Mouse (Mus musculus) heart, embryonic 10.5 days (tissue): ENCODE data around the gene Hrk. TPM values are rescaled to one million over a fixed set of nuclear protein-coding genes. Genes with fewer than 3 reads are reported as not detected.
A peak's percentile ranks its signal among the peaks of the same experiment; 100 is the strongest.

Experiments
- DNase-seq: peaks from one replicate; pipeline ENCODE4 v3.0.0-alpha.2; 2017; ENCODE audit warnings: low spot score
- H3K27ac ChIP-seq: fragments of 300-500 bp; sonication (generic); 2 replicates; pipeline ENCODE4 v1.5.1; 2016; ENCODE audit warnings: mild to moderate bottlenecking
- H3K27me3 ChIP-seq: fragments of 300-500 bp; sonication (generic); 2 replicates; pipeline ENCODE4 v1.6.1; 2016; ENCODE audit warnings: mild to moderate bottlenecking; ENCODE audit not compliant: poor library complexity, insufficient read depth, severe bottlenecking
- H3K36me3 ChIP-seq: fragments of 300-500 bp; sonication (generic); 2 replicates; pipeline ENCODE4 v1.6.1; 2016; ENCODE audit warnings: mild to moderate bottlenecking, moderate library complexity
- H3K4me1 ChIP-seq: fragments of 300-500 bp; sonication (generic); 2 replicates; pipeline ENCODE4 v1.6.1; 2016; ENCODE audit warnings: mild to moderate bottlenecking
- H3K4me3 ChIP-seq: fragments of 300-500 bp; sonication (generic); 2 replicates; pipeline ENCODE4 v1.5.1; 2016; ENCODE audit warnings: mild to moderate bottlenecking, moderate library complexity
- H3K9me3 ChIP-seq: fragments of 300-500 bp; sonication (generic); 2 replicates; pipeline ENCODE4 v1.6.1; 2016; ENCODE audit warnings: mild to moderate bottlenecking, moderate library complexity
- WGBS: fragments of 180-500 bp; shearing (Covaris S2); methylation state at CpG from one replicate; pipeline ENCODE4 v1.1.7; 2016; 5-methylcytosine and 5-hydroxymethylcytosine counted together
- polyA plus RNA-seq: library from polyadenylated mRNA; unstranded; fragments of >200 nt; fragmentation: Nextera tagmentation; extraction: Ambion mirVana; gene quantifications from 2 replicates; pipeline ENCODE4 v1.2.1, GENCODE M21; 2016

Gene Hrk
- polyA plus RNA-seq, 1 experiment from 2014 or later = not detected

DNA sequence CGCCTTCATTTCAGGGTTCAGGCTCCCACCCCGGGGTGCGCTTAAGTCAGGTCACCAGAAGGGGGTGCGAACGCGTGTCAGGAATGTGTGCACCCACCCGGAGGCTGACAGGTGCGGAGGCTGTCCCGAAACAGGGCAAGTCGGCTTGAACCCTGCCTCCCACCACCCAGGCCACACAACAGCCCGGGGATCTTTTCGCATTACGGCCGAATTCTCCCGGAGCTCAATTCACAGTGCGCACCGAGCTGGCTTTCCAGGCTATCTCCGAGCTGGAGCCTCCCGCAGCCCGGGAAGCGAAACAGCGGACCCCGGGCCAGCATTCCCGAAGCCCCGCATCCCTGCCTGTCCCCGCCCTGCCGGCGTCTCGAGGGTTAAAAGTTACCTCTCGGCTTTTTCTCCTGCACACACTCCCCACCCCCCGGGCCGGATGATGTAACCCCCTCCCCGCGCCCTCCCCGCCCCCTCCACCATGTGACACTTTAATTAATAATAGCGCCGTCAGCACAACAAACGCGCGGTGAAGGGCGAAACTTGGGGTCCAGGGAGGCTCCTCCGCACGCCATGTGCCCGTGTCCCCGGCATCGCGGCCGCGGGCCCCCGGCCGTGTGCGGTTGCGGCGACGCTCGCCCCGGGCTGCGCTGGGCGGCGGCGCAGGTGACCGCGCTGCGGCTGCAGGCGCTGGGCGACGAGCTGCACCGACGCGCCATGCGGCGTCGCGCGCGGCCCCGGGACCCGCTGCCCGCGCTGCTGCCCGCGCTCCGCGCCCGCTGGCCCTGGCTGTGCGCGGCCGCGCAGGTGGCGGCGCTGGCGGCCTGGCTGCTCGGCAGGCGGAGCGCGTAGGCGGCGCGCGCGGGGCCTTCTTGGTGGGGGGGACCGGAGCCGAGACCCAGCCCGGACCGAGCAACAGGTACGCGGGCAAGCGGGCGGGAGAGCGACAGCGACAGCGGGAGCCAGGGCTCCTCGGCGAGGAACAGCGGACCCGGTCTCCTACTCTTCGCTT is 5.1 kb downstream of the Hrk start:
- WGBS = 8% methylated on average over 117 of the region's 117 CpGs
- Histone ChIP-seq H3K4me1 (peaks cover 36% of the 10 kb centered on the region), H3K27ac (peak overlapping the region; percentile 38; the same call in 1 of the 2 replicates), H3K4me3 (peak overlapping the region; percentile 65), H3K9me3 (no peaks in the 10 kb centered on the region), H3K36me3 (no peaks in the 10 kb centered on the region), H3K27me3 (peaks cover 95% of the 10 kb centered on the region)
- DNase-seq = no peak

DNA sequence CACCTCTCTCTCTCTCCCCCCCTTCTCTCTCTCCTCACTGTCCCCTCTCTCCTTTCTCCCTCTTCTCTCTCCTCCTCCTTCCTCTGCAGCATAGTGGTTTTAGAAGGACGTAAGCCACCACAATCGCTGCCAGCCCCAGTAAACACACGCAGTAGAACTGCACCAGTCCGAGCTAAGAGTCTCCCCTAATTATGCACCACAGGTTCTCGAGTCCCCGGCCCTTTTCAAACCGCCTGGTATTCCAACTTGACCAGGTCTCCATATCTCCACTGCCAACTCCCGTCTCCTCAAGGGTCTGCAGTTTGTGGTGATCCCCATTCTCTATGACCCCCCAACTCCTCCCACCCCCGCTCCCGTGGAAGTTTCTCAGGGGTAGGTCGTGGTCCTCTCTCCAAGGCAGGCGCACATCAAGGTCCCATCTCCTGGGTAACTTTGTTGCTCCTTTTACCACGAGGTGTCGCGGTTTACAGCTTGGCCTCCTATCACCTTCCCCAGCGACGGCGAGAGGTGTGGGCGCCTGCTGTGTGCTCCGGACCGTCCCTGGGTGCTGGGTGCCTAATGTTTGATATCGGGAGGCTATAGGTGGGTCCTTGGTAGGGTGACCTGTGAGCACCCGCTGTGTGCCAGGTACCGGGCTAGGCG is 6.6 kb downstream of the Hrk start:
- peak overlapping the region; percentile 53 for H3K4me3 ChIP-seq
- peaks cover 95% of the 10 kb centered on the region for H3K27me3 ChIP-seq
- H3K4me1 ChIP-seq = peaks cover 40% of the 10 kb centered on the region
- H3K27ac ChIP-seq = no peak overlapping the region
- no peak for DNase-seq
- WGBS = 1% methylated on average over 25 of the region's 25 CpGs
- H3K9me3 ChIP-seq = no peaks in the 10 kb centered on the region
- H3K36me3 ChIP-seq = no peaks in the 10 kb centered on the region

DNA sequence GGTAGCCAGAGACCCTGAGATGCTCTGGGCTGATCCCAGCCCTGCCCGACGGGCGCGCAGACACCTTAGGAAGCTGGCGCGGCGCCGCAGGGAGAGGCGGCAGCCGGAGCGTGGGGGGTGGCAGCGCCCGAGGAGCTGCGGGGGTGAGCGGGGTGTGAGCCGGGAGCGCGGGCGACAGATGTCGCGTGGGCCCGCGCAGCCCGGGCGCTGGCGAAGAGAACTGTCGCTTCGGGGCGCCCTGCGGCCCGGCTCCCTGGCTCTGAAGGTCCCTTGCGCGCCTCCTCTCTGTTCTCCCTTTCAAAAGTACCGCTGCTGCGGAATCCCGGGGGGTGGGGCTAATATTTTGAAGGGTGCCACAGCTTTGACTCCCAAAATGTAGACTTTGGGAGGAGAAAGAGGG is 7.2 kb downstream of the Hrk start:
- no peak overlapping the region for H3K27ac ChIP-seq
- under 1% methylated on average over 36 of the region's 36 CpGs for WGBS

DNA sequence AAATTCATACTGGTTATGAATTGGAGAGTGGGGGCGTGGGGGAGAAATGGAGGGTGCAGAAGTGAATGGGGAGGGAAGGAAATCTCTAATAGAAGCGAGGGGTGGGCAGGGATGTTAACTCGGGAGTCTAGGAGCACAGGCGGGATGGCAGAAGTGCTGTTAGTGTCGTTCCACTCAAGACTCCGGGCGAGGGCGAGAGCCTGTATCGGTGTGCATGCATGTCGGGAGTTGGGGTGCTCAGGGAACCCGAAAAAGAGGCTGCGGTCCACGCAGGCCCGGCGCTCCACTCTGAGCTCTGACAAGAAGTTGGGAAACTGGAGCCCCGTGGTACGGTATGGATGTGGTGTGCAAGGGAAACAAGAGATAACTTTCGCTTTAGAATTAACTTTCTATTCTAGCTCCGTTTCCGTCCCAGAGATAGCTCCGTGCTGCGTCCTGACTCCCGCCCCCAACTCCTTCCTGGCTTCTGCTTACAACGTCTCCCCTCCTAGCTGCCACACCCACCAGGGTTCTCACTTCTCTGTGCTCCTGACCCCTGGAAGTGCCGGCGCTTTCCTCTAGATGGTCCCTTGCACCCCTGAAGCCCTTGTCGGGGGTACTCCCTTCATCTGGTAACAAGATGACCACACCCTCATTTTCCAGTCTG is 7.8 kb downstream of the Hrk start:
- H3K4me3 ChIP-seq = peak overlapping the region; percentile 53
- H3K36me3 ChIP-seq = no peaks in the 10 kb centered on the region
- 2% methylated on average over 27 of the region's 27 CpGs for WGBS
- DNase-seq = no peak
- H3K27ac ChIP-seq = no peak overlapping the region
- H3K27me3 ChIP-seq = peaks cover 83% of the 10 kb centered on the region
- H3K4me1 ChIP-seq = peaks cover 40% of the 10 kb centered on the region
- no peaks in the 10 kb centered on the region for H3K9me3 ChIP-seq

More for the DNA sequence above, 7.2 kb downstream of the Hrk start:
- H3K4me1 ChIP-seq = peaks cover 40% of the 10 kb centered on the region
- no peak for DNase-seq
- H3K36me3 ChIP-seq = no peaks in the 10 kb centered on the region
- H3K27me3 ChIP-seq = peaks cover 89% of the 10 kb centered on the region
- no peaks in the 10 kb centered on the region for H3K9me3 ChIP-seq
- H3K4me3 ChIP-seq = peak overlapping the region; percentile 53

DNA sequence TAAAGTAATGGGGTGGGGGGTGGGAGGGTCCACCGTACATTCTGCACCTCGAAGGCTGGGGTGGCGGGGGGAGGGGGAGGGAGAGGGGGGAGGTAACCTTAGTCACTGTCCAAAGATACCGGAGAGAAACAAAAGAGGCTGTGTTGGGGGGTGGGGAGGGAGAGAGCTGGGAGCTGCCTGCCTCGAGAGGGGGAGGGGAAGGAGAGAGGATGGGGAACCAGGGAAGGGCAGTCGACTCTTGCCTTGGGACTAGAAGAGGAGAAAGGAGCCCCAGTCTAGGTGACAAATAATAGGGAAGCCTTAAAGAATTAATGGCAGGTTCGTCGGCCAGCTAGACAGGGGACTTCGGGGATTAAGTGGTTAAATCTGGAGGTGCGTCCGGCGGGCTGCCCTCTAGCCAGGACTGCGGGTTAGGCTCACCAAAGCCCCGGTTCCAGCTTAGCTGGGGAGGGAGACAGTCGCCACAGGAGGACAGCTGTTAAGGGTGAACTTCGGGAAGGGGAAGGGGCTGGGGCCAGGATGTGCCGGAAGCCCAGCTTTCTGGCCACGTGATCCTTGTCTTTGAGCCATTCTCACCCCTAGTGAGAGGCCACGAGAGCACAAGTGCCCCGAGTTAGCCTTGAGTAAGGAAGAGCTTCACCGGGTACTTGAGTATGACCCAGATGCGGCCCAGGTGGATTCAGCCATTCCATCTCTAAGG is 10.0 kb downstream of the Hrk start:
- Histone ChIP-seq H3K27me3 (peaks cover 70% of the 10 kb centered on the region), H3K4me3 (peak overlapping the region; percentile 54), H3K36me3 (no peaks in the 10 kb centered on the region), H3K9me3 (no peaks in the 10 kb centered on the region), H3K27ac (peak overlapping the region; percentile 49; the same call in 1 of the 2 replicates), H3K4me1 (peaks cover 35% of the 10 kb centered on the region)
- 0% methylated on average over 22 of the region's 22 CpGs for WGBS
- no peak for DNase-seq

DNA sequence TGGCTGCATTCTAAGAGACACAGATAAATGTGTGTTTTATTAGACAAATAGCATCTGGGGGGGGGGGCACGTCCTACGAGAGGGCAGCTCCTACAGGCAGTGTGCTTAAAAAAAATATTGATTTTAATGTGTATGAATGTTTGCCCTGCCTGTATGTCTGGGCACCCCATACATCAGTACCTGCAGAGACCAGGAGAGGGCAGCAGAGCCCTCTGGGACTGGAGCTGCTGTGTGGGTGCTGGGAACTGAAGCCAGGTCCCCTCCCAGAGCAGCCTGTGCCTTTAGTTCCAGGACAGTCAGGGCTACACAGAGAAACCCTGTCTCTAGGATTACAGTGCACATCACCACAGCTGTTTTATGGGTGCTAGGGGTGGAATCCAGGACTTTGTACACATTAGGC is 10.7 kb downstream of the Hrk start:
- Histone ChIP-seq H3K27me3 (peaks cover 70% of the 10 kb centered on the region), H3K9me3 (no peaks in the 10 kb centered on the region), H3K36me3 (no peaks in the 10 kb centered on the region), H3K27ac (no peak overlapping the region), H3K4me1 (peaks cover 31% of the 10 kb centered on the region), H3K4me3 (peak overlapping the region; percentile 54; the same call in 1 of the 2 replicates)
- 25% methylated on average over 2 of the region's 2 CpGs for WGBS
- no peak for DNase-seq

DNA sequence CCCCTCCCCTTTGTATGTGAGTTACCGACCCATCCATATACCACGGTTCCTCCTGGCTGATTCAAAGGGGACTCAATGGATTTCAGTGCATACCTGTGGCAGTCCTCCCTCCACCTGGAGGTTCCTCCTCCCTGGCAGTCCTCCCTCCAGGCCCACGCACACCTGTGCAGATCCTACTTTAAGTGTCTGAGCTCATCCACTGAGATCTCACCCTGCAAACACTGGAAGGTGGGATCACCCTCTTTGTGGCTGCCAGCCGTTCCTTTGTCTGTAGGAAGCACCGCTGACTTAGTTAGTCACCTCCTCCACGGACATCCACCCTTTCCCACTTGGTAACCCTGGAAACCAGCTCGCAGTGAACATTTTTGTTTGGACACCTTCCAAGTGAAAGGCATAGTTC is 13.2 kb downstream of the Hrk start:
- H3K27me3 ChIP-seq = peaks cover 49% of the 10 kb centered on the region

DNA sequence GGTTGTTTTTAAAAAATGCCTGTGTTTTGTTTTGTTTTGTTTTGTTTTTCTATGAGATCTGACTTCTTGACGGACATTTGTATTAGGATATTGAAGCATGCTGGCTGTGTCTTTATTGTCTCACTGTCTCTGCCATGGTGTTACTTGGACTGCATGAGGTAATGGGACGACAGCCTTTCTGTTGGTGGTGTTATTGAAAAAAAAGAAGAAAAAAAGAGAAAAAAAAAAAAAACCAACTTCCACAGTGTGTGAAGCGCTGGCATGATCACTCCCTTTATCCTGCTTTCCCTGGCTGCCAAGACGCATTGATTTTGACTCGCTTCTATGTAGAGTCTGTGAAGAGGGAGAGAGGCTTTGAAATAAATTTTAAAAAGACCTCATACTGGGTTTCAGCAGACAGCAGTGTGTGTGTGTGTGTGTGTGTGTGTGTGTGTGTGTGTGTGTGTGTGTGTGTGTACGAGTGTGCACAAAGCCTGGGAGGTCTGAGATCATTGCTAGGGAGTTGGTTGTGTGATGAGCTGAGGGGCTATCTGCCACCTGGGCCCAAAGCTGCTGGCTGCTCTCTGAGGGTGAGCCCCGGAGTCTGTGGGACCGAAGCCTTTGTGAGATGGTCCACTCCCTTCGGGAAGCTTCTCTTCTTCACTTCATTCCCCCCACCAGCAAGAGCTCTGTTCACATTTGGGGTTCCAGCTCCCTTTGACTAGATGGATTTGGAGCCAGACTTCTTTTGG is 22.6 kb downstream of the Hrk start:
- WGBS = 81% methylated on average over 9 of the region's 9 CpGs
- Histone ChIP-seq H3K9me3 (no peaks in the 10 kb centered on the region), H3K27ac (no peak overlapping the region), H3K27me3 (peaks cover 46% of the 10 kb centered on the region), H3K4me1 (peaks cover 6% of the 10 kb centered on the region), H3K4me3 (no peak overlapping the region), H3K36me3 (no peaks in the 10 kb centered on the region)
- DNase-seq = no peak

More for the DNA sequence above, 13.2 kb downstream of the Hrk start:
- no peaks in the 10 kb centered on the region for H3K9me3 ChIP-seq
- no peak overlapping the region for H3K4me3 ChIP-seq
- H3K27ac ChIP-seq = no peak overlapping the region
- 70% methylated on average over 7 of the region's 7 CpGs for WGBS
- no peaks in the 10 kb centered on the region for H3K36me3 ChIP-seq
- H3K4me1 ChIP-seq = peaks cover 10% of the 10 kb centered on the region
- DNase-seq = no peak

DNA sequence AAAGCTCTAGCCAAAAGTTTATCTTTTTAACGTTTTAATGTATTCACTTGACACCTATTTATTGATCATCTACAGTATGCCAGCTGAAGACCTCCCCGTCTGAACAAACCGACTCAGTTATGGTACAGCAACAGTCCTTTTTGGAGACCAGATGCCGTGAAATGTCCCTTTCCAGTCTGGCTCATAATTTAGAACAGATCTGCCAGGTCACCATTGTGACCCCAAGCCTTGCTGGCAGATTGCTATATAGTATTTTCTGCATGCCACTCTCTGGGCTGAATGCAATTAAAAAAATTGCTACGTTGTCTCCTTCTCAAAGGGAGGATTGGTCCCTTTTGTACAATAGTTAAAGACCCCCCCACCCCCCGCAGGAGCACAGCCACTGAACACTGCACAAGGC is 23.9 kb downstream of the Hrk start:
- 69% methylated on average over 6 of the region's 6 CpGs for WGBS
- Histone ChIP-seq H3K27me3 (peaks cover 59% of the 10 kb centered on the region), H3K4me1 (peaks cover 14% of the 10 kb centered on the region), H3K4me3 (no peak overlapping the region), H3K36me3 (no peaks in the 10 kb centered on the region), H3K9me3 (no peaks in the 10 kb centered on the region), H3K27ac (no peak overlapping the region)
- no peak for DNase-seq

DNA sequence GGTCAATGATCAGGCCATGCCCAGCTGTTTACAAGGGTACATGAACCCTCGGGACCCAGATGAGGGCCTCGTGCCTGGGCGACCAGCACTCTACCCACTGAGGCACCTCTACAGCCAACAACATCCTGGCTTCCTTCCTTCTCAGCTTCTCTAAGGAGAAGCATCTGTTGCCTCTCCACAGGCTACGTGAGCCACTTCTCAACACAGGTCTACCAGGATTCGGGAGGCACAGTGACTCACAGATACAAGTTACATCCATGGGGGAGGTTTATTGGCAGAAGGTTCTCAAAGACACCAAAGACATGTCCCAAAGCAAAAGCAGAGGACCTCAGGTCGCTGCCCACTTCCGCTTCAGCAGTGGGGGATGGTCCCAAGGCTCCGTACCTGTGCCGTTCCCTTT is 26.0 kb downstream of the Hrk start:
- Histone ChIP-seq H3K27ac (no peak overlapping the region), H3K4me1 (peaks cover 14% of the 10 kb centered on the region), H3K27me3 (peaks cover 74% of the 10 kb centered on the region), H3K4me3 (no peak overlapping the region), H3K36me3 (no peaks in the 10 kb centered on the region), H3K9me3 (no peaks in the 10 kb centered on the region)
- WGBS = 76% methylated on average over 9 of the region's 9 CpGs
- no peak for DNase-seq

DNA sequence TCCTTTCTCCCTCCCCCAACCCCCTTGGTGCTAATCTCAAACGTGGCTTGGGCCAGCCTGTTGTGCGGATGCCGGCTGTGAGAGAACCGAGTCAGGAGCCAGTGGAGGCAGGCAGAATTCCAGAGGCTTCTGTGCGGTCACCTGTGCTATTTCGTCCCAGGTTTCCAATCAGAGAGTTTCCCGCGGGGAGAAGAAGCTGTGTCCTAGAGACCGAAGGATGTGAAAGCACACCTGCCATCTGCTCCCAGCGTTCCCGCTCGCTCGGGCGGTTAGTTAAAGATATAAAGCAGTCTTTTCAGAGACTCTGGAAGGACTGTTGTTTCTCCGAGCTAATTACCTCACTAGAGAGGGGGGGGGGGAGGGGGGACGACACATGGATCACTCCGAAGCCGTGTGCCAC is 27.8 kb downstream of the Hrk start:
- H3K27me3 ChIP-seq = peaks cover 75% of the 10 kb centered on the region
- DNase-seq = no peak
- no peak overlapping the region for H3K27ac ChIP-seq
- no peaks in the 10 kb centered on the region for H3K9me3 ChIP-seq
- H3K4me1 ChIP-seq = peaks cover 14% of the 10 kb centered on the region
- peak overlapping the region; percentile 5; the same call in 1 of the 2 replicates for H3K4me3 ChIP-seq
- no peaks in the 10 kb centered on the region for H3K36me3 ChIP-seq
- 28% methylated on average over 18 of the region's 18 CpGs for WGBS

DNA sequence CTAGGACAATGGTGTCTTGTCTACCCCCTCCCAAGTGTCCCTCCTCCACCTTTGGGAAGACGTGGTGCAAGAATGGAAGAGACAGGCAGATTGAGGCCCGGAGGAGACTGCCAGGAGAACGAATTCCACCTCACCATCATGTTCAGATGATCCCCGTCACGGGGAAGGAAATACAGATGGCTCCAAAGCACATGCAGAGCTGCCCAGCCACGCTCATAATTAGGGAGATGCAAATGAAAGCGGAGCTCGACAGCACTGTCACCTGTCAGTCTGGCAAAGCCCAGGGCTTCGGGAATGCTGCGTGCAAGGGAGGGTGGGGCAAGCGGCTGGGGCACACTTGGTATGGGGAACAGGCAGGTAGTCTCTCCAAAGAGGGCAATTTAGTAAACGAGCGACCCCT is 33.0 kb downstream of the Hrk start:
- no peak overlapping the region for H3K27ac ChIP-seq
- 70% methylated on average over 13 of the region's 13 CpGs for WGBS
- no peak overlapping the region for H3K4me3 ChIP-seq
- DNase-seq = no peak
- no peaks in the 10 kb centered on the region for H3K9me3 ChIP-seq
- peaks cover 38% of the 10 kb centered on the region for H3K27me3 ChIP-seq
- peaks cover 4% of the 10 kb centered on the region; the same call in 1 of the 2 replicates for H3K4me1 ChIP-seq
- no peaks in the 10 kb centered on the region for H3K36me3 ChIP-seq
